Mouse (Mus musculus) liver, adult 2 months (tissue): ENCODE measurements around the gene Fzr1. TPM values are rescaled to one million over a fixed set of nuclear protein-coding genes. Genes with fewer than 3 reads are reported as not detected.

Experiments
- DNase-seq: peaks from one replicate; pipeline ENCODE4 v3.0.0-alpha.2; 2011; ENCODE audit warnings: low read depth, low spot score; ENCODE audit errors: extremely low read depth
- H3K27ac ChIP-seq: fragments of 200-500 bp; replicated peaks from 2 replicates; pipeline ENCODE4 v1.5.1; 2012; ENCODE audit warnings: low read depth, mild to moderate bottlenecking, control low read depth, inconsistent platforms, low read length; ENCODE audit not compliant: insufficient read depth
- H3K27me3 ChIP-seq: fragments of 200-500 bp; 2 replicates; pipeline ENCODE4 v1.6.1; 2012; ENCODE audit warnings: mild to moderate bottlenecking, moderate library complexity, low read length, inconsistent platforms; ENCODE audit not compliant: control insufficient read depth, insufficient read depth
- H3K36me3 ChIP-seq: fragments of 200-500 bp; 2 replicates; pipeline ENCODE4 v1.6.1; 2012; ENCODE audit warnings: low read length, inconsistent platforms; ENCODE audit not compliant: control insufficient read depth, insufficient read depth
- H3K4me1 ChIP-seq: fragments of 200-500 bp; 2 replicates; pipeline ENCODE4 v1.6.1; 2011; ENCODE audit warnings: low read length; ENCODE audit not compliant: control insufficient read depth, insufficient read depth
- H3K4me3 ChIP-seq: fragments of 200-500 bp; 2 replicates; pipeline ENCODE4 v1.5.1; 2011; ENCODE audit warnings: low read depth, mild to moderate bottlenecking, control low read depth, low read length, moderate library complexity; ENCODE audit not compliant: insufficient read depth
- H3K79me2 ChIP-seq: fragments of 200-500 bp; 2 replicates; pipeline ENCODE4 v1.6.1; 2012; ENCODE audit warnings: inconsistent platforms, mild to moderate bottlenecking, low read length, moderate library complexity; ENCODE audit not compliant: control insufficient read depth, insufficient read depth
- H3K9ac ChIP-seq: fragments of 200-500 bp; 2 replicates; pipeline ENCODE4 v1.6.1; 2012; ENCODE audit warnings: low read depth, mild to moderate bottlenecking, control low read depth, inconsistent platforms, low read length
- CTCF ChIP-seq: fragments of 200-500 bp; IDR thresholded peaks from 2 replicates; pipeline ENCODE4 v1.5.1; 2011; ENCODE audit warnings: low read depth, low read length, control low read depth
- POLR2A ChIP-seq: fragments of 200-500 bp; IDR thresholded peaks from 2 replicates; pipeline ENCODE4 v1.6.1; 2011; ENCODE audit warnings: low read length, control low read depth; ENCODE audit not compliant: insufficient read depth; ENCODE audit errors: extremely low read depth
- WGBS: fragments of 180-500 bp; shearing (Covaris S2); methylation state at CpG from one replicate; pipeline ENCODE4 v1.1.7; 2018; 5-methylcytosine and 5-hydroxymethylcytosine counted together
- polyA plus RNA-seq: library from polyadenylated mRNA; depleted of rRNA; stranded (reverse); fragments of >200 nt; gene quantifications from 2 replicates; pipeline ENCODE4 v1.2.3, GENCODE M21; 2012
- total RNA-seq: library from RNA; depleted of rRNA; stranded (reverse); fragments of >200 nt; gene quantifications from 2 replicates; pipeline ENCODE4 v1.2.3, GENCODE M21; 2014

Gene Fzr1
- total and polyA plus RNA-seq, 2 experiments = 6.2 to 29.9 TPM

DNA sequence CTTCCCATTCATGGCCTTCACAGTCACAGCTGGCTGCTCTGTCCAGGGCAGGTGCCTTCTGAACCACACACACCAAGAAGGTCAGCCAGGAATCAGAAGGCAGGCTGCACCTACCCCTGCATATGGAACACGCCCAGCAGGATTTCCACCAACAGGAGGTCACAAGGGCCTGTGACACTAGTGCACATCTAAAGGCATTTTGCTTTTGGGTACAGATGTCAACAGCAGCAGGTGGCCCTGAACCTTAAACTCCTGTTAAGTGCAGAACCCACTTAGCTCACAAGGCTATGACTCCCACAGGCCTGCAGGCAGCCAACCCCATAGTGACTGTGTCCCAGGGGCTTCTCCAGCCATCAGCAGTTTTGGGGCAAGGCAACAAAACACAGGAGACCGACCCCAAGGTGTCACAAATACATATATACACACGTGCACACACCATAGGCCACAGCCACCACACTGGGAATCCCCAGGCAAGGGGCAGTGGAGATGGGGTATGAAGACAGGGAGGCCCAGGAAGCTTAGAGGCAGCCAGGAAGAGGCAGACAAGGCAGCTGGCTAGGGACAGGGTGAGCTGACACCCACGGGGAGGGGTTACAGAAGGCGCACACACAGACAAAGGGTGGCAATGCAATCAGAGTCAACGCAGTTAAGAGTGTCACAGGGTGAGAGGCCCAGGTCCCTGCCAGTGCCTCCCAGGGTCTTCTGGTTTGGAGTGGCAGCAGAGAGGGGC, 11.7 kb downstream of the Fzr1 start:
- 73% methylated on average over 6 of the region's 6 CpGs for WGBS
- no peak overlapping the region for H3K4me3 ChIP-seq
- no peaks in the 10 kb centered on the region for H3K79me2 ChIP-seq
- TF ChIP-seq CTCF = no peak
- no peak for TF ChIP-seq POLR2A
- DNase-seq = no peak
- no peak overlapping the region for H3K9ac ChIP-seq
- no peaks in the 10 kb centered on the region for H3K4me1 ChIP-seq
- no peak overlapping the region for H3K27ac ChIP-seq
- no peaks in the 10 kb centered on the region for H3K27me3 ChIP-seq
- H3K36me3 ChIP-seq = no peaks in the 10 kb centered on the region; the same call in 1 of the 2 replicates

GRCm38 (mm10) chr10:81365672-81366476, 12.4 kb downstream of the Fzr1 start, which contains the start of gene 4930404N11Rik:
Gene 4930404N11Rik (minus strand): TSS chr10:81365816.
- Histone ChIP-seq H3K27me3 (no peaks in the 10 kb centered on the region), H3K27ac (no peak within 1 kb of the TSS), H3K4me3 (no peak within 1 kb of the TSS), H3K4me1 (no peaks in the 10 kb centered on the region), H3K79me2 (no peaks in the 10 kb centered on the region), H3K36me3 (no peaks in the 10 kb centered on the region; the same call in 1 of the 2 replicates), H3K9ac (no peak within 1 kb of the TSS)
- no peak for TF ChIP-seq POLR2A
- no peak for TF ChIP-seq CTCF
- 55% methylated on average over 12 of the region's 12 CpGs for WGBS
- DNase-seq = no peak

- H3K4me1 ChIP-seq = no peaks in the 10 kb centered on the region
- no peak overlapping the region for H3K9ac ChIP-seq
- H3K4me3 ChIP-seq = no peak overlapping the region
- DNase-seq = no peak
- TF ChIP-seq POLR2A = no peak
- no peak for TF ChIP-seq CTCF
- H3K27me3 ChIP-seq = no peaks in the 10 kb centered on the region
- no peaks in the 10 kb centered on the region for H3K79me2 ChIP-seq
- H3K36me3 ChIP-seq = no peaks in the 10 kb centered on the region; the same call in 1 of the 2 replicates
- 58% methylated on average over 4 of the region's 4 CpGs for WGBS
- H3K27ac ChIP-seq = no peak overlapping the region
These were observed 13.2 kb downstream of the Fzr1 start for GRCm38 (mm10) chr10:81365073-81365472.

GRCm38 (mm10) chr10:81364666-81365065, 13.7 kb downstream of the Fzr1 start:
- no peak overlapping the region for H3K4me3 ChIP-seq
- no peak overlapping the region for H3K9ac ChIP-seq
- H3K36me3 ChIP-seq = no peaks in the 10 kb centered on the region; the same call in 1 of the 2 replicates
- WGBS = 53% methylated on average over 28 of the region's 28 CpGs
- no peaks in the 10 kb centered on the region for H3K79me2 ChIP-seq
- no peak for DNase-seq
- H3K27ac ChIP-seq = no peak overlapping the region
- H3K27me3 ChIP-seq = no peaks in the 10 kb centered on the region
- TF ChIP-seq POLR2A (no peak), CTCF (no peak)
- no peaks in the 10 kb centered on the region for H3K4me1 ChIP-seq

- Histone ChIP-seq H3K36me3 (no peaks in the 10 kb centered on the region), H3K9ac (no peak overlapping the region), H3K27ac (no peak overlapping the region), H3K4me1 (peaks cover 3% of the 10 kb centered on the region; the same call in 1 of the 2 replicates), H3K79me2 (no peaks in the 10 kb centered on the region), H3K4me3 (no peak overlapping the region), H3K27me3 (no peaks in the 10 kb centered on the region)
- DNase-seq = no peak
- WGBS = 76% methylated on average over 54 of the region's 54 CpGs
- no peak for TF ChIP-seq CTCF
- no peak for TF ChIP-seq POLR2A
These were observed 14.6 kb downstream of the Fzr1 start for GRCm38 (mm10) chr10:81363436-81364346.
